Mouse (Mus musculus) gastrocnemius, postnatal 10 days (tissue): ENCODE measurements at regions not wholly inside any gene's neighbourhood (a gene's known extent, or its start where the extent isn't known, plus 50 kb on each side); places are given as distances from the start of the nearest gene placed in this dataset.
A peak's percentile ranks its signal among the peaks of the same experiment; 100 is the strongest.

Experiments
- DNase-seq: peaks from one replicate; pipeline ENCODE4 v3.0.0; 2021; ENCODE audit warnings: mixed read lengths

DNA sequence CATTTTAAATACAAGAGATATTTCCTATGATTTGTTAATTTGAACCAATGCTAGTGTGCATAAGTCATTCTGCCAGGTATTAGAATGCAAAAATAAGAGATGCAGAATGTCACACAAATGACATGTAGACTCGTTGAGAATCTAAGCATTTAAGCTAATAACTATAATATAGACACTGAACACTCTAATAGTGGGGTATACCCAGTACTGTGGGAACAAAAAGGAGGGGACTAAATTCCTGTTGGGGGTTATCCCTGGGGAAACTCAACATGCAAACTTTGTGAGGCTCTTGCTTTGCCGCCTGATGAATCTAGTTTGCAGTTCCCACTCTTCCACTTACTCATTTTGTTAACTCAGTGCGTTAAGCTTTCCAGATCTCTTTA is 154.0 kb upstream of the Tnc start:
- no peak for DNase-seq

DNA sequence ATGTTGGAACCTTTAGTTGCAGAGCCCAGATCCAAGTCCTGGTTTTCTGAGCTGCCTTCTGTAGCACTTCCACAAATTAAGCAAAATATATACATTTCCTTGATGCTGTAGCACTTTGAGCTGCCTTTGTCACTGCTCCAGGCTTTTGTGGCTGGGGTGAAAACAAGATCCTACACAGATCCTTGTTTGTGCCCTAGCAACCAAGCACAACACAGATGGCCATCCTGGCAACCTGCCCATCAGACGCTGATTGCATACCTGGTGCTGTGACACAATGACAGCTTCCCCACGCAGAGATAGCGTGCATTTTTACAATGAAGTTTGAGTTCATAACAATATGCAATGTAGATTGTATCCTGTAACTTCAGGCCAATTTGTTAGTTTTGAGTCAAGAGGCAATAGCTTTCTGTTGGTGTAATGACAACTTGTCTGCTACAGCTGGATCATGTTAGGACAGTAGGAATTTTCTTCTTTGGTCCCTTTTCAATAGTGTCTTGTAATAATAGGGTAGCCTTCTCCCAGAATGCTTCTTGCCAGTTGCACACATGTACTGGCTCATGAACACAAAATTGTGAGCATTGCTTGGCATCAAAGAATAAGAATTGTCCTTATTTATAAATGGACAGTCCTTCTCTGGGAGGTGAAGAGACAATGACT is 153.5 kb upstream of the Tnc start:
- DNase-seq, result peak; percentile 27

DNA sequence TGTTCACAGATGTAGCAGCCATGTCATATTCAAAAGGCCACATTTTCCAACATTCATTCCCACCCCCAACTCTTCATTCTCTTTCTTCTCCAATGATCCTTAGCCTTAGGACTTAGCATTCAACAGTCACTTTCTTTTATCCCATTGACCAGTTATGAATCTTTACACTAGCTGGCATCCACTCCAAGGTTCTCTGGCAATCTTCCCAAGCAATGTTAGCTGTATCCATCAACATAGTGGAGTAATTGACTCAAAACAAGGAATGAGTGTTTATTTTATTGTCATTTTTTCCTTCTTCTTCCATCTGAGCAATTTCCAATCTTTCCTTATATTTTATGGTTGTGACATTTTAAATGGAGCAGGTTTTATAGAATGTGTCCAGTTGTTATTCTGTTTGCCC is 138.2 kb upstream of the Tnc start:
- DNase-seq, result no peak

DNA sequence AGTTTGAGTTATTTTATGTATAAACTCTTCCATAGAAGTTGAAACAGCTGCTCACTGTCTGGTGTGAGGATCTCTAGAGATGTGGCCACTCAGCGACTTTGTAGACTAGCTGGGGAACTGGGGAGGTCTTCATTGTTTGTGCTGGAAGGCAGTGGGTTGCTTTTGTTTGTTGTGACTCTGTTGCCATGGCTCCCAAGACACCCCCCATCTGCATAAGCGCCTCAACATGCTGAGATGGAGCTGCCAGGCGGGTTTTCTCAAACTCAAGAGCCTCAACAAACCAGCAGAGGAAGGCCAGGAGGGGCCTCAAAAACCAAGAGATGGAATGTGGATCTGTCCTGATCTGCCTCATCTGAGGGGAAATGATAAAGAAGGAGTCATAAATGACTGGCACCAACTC is 129.1 kb upstream of the Tnc start:
- DNase-seq, result no peak

DNA sequence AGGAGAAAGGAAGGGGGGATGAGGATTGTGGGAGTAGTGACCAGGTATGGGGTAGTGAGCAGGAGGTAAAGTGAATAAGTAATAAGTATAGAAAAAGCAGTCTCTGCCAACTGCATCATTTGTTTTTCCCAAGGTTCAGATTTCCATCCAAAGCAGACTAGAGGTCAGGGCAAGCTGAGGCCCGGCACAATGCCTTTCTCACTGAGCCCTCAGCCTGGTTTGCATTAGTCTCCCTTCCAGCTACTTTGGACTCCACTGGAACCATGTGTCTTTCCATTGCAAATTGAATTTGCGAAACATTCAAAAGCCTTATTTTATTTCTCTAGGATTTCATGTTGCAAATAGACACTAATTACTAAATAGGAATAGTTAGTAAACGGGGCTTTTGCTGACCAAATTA is 124.7 kb upstream of the Tnc start:
- no peak for DNase-seq

DNA sequence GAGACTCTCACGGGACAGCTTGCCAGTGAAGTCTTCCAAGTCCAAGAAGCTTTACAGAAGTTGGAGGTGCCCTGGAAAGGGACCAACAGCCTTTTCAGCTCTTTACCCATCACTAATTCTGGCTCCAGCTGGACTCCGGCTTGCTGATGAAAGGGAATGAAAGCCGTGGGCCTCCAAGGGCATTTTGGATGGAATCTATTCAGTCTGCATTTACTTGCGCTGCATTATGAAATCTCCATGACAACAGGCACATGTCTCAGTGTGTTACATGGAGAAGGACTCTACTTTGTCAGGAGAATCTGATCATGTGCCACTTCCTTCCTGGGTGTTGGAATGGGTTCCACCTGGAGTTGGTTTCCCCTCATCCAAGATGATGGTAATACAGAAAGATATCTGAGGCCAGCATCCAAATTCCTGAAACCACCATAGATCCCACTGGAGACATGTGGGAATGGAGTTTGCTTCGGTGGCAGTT is 102.2 kb upstream of the Tnc start:
- DNase-seq, result no peak

DNA sequence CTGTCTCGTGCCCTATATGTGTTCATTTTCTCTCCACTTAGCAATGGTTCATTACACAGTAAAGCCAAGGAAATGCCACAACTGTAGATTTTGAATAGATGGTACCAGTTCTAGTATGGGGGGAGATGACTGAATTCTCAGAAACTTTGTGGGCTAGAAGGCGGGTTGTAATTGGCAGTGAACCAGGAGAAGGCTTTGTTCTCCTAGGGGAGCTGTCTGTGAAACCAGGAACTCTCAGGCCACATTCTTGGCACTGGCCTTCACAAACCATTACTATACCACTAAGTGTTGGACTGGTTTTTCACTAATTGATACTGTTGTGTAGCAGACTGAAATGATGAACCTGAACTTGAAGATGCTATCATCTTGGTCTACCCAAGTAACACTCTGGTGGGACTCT is 99.1 kb upstream of the Tnc start:
- DNase-seq, result no peak

DNA sequence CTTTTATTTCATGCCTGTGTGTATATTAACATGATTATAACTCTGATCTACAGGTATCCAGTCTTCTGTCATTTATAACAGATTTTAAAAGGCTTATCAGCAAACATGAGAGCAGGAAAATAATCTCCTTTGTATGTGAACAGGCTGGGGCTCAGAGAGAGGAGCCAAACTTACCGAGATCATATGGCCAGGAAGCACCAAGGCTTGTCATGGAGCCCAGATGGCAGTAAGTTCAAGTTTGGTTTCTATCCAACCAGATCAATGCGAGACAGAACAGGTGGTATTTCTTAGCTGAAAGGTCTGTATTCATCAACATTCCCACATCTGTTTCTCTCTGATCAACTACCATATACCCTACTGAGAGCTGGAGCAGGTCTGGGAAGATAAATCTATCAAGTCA is 96.1 kb upstream of the Tnc start:
- no peak for DNase-seq

DNA sequence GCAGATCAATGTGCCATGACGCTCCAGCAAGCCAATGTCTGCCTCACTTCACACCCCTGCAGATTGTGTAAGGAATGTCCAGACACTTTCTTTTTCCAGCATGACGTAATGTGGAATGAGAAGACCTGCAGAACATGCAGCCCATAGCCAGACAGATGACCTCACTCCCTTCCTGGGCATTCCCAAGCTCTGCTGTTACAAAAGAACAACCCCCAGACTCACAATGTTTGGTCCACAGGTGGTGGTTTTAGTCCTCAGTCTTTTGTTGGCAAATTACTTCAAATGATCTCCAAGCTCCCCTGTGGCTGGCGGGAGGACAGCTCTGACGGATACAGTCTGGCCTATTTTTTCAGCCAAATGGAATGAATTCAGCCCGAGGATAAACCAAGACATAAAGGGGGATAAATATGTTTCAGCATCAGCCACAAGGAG is 95.6 kb upstream of the Tnc start:
- DNase-seq, result no peak

DNA sequence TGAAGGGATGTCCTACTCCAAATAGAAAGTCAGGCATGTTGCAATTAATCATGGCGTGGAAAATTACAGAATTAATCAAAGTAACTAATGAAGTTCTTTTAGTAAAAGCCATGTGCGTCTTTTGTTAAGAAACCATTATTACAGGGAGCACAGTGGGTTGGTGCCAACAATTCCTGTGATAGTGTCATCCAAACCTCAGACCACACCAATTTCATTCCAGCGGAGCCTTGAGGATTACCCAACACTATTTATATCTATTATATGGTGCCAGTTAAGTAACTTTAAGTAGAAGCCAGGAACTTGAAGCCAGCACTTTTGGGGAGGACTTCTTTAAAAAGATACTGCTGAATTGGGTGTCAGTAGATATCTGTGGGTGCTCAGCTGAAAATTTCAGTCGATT is 93.0 kb upstream of the Tnc start:
- DNase-seq, result no peak

DNA sequence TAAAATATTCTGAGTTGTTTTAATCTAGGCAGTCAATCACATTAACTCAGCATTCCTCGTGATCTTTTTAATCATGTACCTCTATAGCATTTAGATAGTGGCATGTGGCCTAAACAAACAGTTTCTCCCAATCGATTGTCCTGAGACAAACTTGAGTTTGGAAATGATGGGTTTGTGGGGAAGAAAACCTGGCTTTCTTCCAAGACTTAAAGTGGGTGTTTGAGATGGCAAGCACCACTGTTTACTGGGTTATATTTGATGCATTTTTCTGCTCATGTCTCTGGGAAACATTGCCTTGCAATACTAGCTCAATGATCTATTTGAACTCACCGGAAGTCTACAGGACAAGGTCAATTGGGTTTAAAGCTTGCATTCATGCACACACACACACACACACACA is 88.2 kb upstream of the Tnc start:
- DNase-seq, result no peak

DNA sequence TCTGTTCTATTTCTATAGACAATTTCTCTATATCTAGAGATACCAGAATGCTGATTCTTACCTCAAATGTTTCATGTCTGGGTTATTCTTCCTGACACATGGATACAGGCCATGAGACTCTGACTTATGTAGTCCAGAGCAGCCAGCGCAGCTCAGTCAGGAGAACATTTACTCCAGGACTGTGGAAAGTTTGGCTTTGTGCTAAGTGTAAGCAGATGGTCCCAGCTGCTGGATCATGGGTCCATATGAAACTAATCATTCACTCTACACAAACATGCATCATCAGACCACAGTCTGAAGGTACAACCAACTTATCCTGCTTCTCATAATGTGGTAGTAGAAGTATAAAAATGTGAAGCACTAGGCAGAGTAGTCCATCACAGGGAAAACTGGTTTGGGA is 82.5 kb upstream of the Tnc start:
- DNase-seq, result no peak

DNA sequence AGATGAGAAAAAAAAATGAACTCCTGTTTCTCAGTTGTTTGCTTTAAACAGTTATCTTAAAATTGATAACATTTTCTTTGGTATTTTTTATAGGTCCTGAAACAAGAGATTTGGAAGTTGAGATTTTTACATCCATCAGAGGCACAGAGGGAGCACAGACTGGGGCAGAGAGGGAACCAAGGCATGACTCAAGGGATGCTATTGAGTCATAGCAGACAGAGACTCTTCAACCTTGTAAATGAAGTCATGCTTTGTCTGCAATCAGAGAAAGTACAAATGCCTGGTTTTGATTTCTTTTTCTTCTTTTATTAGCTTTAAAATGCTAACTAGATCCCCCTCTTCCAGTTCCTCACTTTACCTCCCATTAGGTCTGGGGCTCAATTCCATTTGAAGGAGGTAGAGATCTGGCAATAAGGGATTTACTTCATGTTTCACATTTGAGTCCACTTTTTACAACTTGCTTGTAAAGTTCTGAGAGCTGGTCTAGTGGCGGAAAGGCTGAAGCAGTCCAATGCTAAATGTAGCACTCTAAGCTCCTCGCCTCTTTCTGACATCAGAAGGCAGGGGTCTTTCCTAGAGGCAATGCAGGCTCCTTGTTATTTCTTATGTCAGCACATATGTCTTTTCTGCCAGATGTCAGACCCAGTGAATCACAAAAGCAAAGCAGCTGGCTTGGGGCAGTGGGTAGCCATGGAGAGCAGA is 77.7 kb upstream of the Tnc start:
- no peak for DNase-seq

DNA sequence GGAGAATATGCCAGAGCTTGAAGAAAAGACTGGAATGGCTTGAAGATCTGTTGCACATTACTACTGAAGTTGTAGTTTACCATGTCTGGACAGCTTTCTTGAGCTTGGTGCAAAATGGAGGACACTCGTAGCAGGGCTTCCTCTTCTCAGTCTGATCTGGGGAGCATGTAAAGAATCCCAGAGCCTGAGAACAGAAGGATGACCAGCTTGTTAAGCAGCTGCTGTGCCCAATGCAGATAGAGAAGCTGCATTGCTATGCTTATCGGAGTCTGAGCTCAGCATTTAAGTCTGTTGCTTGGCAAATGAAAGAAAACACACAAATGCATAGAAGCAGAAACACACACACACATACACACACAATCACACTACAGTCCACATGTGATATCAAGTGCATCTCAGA is 76.9 kb upstream of the Tnc start:
- DNase-seq, result no peak

DNA sequence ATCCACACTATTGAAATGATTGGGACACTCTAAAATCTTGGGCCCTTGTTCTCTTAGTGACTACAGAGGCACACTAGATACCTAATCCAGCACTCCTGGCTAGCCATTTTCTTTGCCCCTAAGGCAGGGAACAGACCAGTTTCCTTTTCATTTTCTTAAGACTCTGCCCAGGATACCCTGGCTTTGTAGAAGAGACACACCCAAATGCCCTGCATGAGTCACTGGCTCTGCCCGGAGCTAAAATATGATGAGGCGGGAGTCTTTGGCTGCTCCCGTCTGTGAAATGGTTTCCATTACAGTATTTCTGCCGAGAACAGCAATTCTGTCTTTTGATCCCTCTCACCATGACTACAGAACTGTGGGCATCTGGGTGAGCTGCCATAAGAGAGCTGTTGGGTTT is 51.4 kb upstream of the Tnc start:
- no peak for DNase-seq
